Mouse (Mus musculus) left cerebral cortex, postnatal 36 days (tissue): ENCODE data around the gene Arhgdib. TPM values are rescaled to one million over a fixed set of nuclear protein-coding genes. Genes with fewer than 3 reads are reported as not detected.

Source experiments
- DNase-seq, 2 experiments: peaks; one replicate each; pipeline ENCODE4 v3.0.0; 2021 to 2022; ENCODE audit warnings: low spot score in 2 of 2, mixed read lengths in 1 of 2
- intact Hi-C: fragments of 180-260 bp; cut with DNase I; formaldehyde crosslinking; loops from one replicate; pipeline ENCODE4 v1.15.1; 2025
- total RNA-seq, 2 experiments: library from RNA; stranded (reverse); gene quantifications; 2 replicates each; pipeline ENCODE4 v1.2.3; 2021

Arhgdib gene
- total RNA-seq, 2 experiments from 2014 or later, result 8.9 to 11.0 TPM

- intact Hi-C loops, result no loop called here
Measured at GRCm38 (mm10) chr6:136954715-136955114, 13.0 kb upstream of the Arhgdib start.

GRCm38 (mm10) chr6:136954192-136954591, 12.5 kb upstream of the Arhgdib start:
- no peak for DNase-seq
- intact Hi-C loops, result no loop called here

More at GRCm38 (mm10) chr6:136954715-136955114, 13.0 kb upstream of the Arhgdib start:
- no peak for DNase-seq

GRCm38 (mm10) chr6:136952930-136953329, 11.2 kb upstream of the Arhgdib start:
- intact Hi-C loops, result no loop called here
- DNase-seq, result no peak

GRCm38 (mm10) chr6:136950171-136950570, 8.5 kb upstream of the Arhgdib start:
- DNase-seq, result no peak
- intact Hi-C loops, result no loop called here

- no peak for DNase-seq
- intact Hi-C loops, result no loop called here
Measured at GRCm38 (mm10) chr6:136947716-136948115, 6.0 kb upstream of the Arhgdib start.

- intact Hi-C loops, result no loop called here
- peak in 1 of 2 experiments; percentile 8 for DNase-seq
Measured at GRCm38 (mm10) chr6:136946943-136947342, 5.2 kb upstream of the Arhgdib start.

- intact Hi-C loops, result no loop called here
- DNase-seq, result no peak
Measured at GRCm38 (mm10) chr6:136946241-136946640, 4.5 kb upstream of the Arhgdib start.

GRCm38 (mm10) chr6:136944511-136944910, 2.8 kb upstream of the Arhgdib start:
- intact Hi-C loops, result no loop called here
- no peak for DNase-seq

- intact Hi-C loops, result no loop called here
- DNase-seq, result no peak
Measured at GRCm38 (mm10) chr6:136943392-136943791, 1.7 kb upstream of the Arhgdib start.

- DNase-seq, result no peak
- intact Hi-C loops, result no loop called here
Measured at GRCm38 (mm10) chr6:136942280-136942679, 581 bp upstream of the Arhgdib start.

GRCm38 (mm10) chr6:136940188-136940960, 1.3 kb downstream of the Arhgdib start:
- DNase-seq, result no peak
- intact Hi-C loops, result no loop called here

- intact Hi-C loops, result no loop called here
Measured at GRCm38 (mm10) chr6:136939326-136940187, 2.1 kb downstream of the Arhgdib start.

GRCm38 (mm10) chr6:136938331-136939126, 3.2 kb downstream of the Arhgdib start:
- intact Hi-C loops, result no loop called here
- no peak for DNase-seq

More at GRCm38 (mm10) chr6:136939326-136940187, 2.1 kb downstream of the Arhgdib start:
- no peak for DNase-seq

GRCm38 (mm10) chr6:136937117-136937516, 4.6 kb downstream of the Arhgdib start:
- DNase-seq, result no peak
- intact Hi-C loops, result no loop called here

GRCm38 (mm10) chr6:136936361-136936760, 5.3 kb downstream of the Arhgdib start:
- no peak for DNase-seq
- intact Hi-C loops, result no loop called here

- intact Hi-C loops, result no loop called here
- no peak for DNase-seq
Measured at GRCm38 (mm10) chr6:136935233-136935632, 6.5 kb downstream of the Arhgdib start.

GRCm38 (mm10) chr6:136934068-136934467, 7.6 kb downstream of the Arhgdib start:
- DNase-seq, result no peak
- intact Hi-C loops, result no loop called here

- no peak for DNase-seq
- intact Hi-C loops, result no loop called here
Measured at GRCm38 (mm10) chr6:136931246-136931645, 10.5 kb downstream of the Arhgdib start.

- intact Hi-C loops, result no loop called here
- no peak for DNase-seq
Measured at GRCm38 (mm10) chr6:136930677-136931076, 11.0 kb downstream of the Arhgdib start.

- intact Hi-C loops, result no loop called here
- no peak for DNase-seq
Measured at GRCm38 (mm10) chr6:136927626-136928025, 14.1 kb downstream of the Arhgdib start.
